Mouse (Mus musculus) CD4-positive helper T cell, adult 2 months (primary cell): Measurements from ENCODE around the gene Rad23b.
"Not testable (repeated sequence)": the region's sequence is repeated elsewhere in the genome, so short reads cannot be mapped to it uniquely, and the experiment has no call there.

Experiments
- DNase-seq: peaks from one replicate; pipeline ENCODE4 v3.0.0-alpha.2; 2012; ENCODE audit warnings: low read depth, missing footprints, low spot score

The Rad23b gene

DNA sequence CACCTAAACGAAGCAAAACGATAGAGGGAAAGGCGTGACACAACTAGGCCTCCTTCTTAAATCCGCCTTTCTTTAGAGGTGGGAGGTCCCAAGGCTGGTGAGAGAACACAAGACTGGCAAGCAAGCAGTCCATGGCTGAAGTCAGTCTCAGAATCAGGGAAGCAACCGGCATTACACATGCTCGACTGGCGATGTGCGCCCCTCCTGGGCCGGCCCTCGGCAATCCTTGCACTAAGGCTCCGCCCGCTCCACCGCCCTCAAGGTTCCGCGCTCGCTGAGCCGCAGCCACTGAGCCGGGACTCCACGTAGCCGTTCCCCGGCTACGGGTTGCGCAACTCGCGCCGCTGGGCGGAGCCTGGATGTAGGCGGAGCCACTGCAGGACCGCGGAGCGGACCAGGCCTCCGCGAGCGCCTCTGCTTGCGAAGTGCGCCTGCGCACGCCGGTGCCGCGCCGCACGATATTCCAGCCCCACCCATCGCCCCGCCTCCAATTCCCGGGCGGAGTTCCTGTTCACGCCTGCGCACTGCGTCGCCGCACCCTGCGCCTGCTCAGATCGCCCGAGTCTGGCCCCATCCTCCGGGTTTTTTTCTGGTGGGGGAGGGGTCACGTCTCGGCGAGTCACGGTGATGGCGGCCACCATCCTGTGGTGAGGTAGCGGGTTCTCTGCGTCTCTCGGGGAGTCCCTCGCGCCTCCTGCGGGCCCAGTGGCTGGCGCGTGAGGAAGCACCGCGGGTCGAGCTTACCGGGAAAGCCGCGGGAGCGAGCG is at the start of gene Rad23b:
Gene Rad23b (plus strand): TSS at position 592 of the 767 bp plus-strand sequence.
- DNase-seq = peak; percentile 100

DNA sequence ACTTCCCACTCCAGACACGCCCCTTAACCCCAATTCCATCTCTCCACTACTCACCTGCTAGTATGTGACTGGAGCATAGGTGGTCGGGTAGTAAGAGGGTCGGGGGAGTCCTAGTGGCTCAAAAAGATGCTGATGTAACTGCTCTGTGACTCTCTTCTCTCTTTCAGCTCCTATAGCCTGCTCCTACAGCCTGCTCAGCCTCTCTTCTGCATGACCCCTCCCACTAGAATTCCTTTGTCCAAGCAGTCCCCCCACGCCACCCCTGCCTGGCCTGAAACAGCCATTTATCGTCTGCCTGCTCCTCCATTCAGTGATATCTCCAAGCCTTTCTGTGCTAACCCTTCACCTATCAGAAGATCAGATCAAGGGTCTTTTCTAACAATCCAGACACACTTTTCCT is 45.7 kb upstream of the Rad23b start:
- no peak for DNase-seq

DNA sequence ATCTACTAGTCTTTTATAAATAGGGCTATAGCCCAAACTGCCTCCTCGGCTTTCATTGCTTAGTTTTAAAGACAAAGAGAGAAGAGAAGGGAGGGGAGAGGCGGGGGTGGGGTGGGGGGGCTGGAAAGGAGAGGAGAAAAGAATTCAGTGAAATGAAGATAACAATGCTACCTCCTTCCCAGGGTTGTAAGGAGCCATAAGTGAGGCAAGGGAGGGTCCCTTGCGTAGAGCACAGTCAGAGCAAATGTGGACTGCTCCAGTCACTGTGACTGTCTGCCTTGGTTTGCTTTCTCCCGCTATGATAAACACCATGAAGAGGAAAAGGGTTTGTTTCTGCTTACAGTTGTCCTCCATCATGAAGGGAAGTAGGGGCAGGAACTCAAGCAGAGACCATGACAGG is 43.2 kb upstream of the Rad23b start:
- no peak for DNase-seq

DNA sequence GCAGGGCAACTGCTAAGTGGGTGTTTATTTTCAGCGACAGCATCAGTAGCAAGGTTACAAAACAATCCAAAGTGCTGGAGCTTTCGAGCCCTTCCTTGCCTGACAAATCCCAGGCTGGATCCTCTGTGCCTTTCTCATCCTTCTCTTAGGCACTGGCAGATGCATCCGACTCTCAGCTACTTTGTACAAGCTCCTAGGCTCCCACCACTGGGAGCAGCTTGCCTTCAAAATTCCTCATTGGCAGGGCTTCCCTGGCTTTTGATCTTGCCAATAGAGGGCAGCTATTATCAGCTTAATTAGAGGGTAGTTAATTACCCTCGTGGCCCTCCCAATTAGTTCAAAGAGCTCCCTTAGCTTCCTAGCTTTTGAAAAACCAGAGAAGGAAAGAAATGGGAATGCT is 33.1 kb upstream of the Rad23b start:
- no peak for DNase-seq

DNA sequence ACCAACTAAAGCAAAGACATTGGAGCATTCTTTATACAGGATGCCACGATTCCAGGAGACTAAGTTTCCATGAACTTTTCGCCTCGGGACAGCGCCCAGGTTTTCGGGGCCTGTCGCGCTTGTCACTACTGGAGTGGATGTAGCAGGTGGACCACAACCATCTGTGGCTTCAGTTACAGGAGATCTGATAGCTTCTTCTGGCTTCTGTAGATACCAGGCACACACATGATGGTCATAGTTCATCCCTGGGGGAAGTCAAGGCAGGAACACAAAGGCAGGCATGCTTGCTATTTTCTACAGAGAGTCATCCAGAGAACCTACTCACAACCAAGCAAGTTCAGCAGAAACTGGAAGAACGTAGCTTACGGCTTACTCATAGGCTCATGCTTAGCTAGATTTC is 31.5 kb upstream of the Rad23b start:
- not testable (repeated sequence) for DNase-seq

DNA sequence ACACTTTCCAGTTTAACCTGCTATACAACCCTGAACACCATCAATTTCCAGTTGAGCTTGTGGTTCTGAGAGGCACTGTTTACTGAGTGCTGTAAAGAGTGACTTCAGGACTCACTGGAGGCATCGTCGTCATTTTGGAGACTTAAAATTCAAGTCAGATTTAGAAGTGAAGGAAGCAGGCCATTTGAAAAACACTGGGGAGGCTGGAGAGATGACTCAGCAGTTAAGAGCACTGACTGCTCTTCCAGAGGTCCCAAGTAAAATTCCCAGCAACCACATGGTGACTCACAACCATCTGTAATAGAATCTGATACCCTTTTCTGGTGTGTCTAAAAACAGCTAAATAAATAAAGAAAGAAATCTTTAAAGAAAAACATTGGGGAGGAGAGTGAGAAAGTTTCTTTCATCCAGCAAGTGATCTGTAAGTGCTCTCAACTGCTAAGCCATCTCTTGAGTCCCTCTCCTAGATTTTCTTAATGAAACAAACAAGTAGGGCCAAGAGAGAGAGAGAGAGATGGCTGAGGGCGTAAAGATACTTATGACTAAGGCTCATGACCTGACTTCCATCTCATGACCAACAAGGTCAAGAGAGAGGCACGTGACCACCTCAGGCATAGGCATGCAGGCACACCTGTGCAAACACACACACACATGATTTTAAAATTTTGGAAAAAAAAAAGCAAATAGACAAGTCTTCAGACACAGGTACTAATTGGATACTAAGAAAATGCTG is 23.9 kb upstream of the Rad23b start:
- DNase-seq = no peak

DNA sequence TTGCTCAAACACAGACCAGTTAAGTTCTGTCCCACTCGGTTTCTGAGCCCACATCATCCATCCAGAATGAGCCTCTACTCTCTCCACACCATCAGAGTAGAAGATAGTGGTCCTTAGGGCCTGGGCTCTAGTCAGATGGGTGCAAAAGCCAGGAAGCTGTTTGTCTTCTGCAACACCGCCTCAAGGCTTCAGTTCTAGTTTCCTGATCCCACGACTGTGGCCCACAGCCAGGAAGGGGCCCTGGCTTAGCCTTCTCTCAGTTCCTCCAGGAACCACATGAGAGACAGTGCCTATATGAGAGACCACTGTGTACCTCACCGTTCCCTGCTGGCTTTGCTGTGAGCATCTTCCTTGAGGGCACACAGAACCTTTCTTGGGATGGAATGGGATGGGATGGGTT is 22.3 kb upstream of the Rad23b start:
- no peak for DNase-seq

DNA sequence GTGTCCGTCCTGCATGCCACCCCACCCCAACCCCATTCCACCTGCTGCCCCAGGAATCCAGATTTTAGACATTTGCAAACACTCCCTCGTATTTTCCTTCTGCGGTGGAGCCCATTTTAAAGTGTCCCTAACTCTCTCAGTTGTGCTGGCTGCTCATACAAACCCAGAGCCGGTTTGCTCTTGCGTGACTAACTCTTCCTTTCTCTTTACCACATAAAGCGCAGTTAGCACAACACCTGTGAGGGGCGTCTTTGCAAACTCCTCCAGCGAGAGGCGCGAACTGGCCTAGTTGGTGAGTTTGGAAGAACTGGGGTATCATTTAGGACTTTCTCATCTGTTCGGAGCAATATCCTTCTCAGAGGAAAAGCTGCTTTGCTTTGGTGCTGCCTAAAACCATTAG is 21.4 kb upstream of the Rad23b start:
- DNase-seq = no peak

DNA sequence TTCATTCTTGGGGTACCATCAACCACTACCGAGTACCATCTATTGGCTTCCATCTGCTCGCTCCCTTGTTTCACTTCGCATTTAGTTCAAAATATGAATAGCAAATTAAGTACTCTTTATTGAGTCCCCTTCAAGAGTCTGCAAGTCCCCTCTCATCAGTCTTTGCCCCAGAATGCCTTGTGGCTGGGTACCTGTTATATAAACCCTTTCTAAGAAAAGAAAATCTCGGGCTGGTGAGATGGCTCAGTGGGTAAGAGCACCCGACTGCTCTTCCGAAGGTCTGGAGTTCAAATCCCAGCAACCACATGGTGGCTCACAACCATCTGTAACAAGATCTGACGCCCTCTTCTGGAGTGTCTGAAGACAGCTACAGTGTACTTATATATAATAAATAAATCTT is 20.9 kb upstream of the Rad23b start:
- not testable (repeated sequence) for DNase-seq

DNA sequence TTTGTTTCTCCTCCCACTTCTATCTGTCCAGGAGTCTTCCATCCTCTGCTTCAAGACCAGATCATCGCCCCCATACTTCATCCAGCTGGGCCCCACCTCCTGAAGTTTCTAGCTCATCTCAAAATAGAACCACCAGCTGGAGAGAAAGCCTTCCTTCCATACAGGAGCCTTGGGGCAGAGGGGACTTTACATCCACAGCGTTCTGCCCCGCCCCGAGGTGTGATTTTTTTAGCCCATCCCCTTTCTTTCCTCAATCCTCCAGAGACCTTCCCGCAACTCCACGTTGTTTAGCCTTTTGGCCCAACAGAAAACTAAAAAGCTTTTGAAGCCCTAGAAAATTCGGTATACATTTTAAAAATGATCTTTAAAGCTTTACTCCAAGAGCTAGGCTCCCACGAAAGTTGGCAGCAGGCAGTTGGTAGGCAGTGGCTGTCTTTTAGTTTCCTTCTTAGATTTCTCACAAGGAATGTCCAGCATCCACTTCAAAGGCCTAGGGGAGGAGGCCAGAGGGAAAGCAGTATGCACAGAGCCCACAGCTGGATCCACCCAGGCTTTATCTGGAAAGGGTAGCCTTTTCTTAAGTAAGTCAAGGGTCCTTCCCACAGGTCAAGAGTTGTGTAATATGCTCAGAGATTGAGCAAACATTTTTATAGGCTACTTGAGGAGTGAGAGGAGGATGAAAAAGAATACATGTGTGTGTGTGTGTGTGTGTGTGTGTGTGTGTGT is 20.1 kb upstream of the Rad23b start:
- DNase-seq = no peak

DNA sequence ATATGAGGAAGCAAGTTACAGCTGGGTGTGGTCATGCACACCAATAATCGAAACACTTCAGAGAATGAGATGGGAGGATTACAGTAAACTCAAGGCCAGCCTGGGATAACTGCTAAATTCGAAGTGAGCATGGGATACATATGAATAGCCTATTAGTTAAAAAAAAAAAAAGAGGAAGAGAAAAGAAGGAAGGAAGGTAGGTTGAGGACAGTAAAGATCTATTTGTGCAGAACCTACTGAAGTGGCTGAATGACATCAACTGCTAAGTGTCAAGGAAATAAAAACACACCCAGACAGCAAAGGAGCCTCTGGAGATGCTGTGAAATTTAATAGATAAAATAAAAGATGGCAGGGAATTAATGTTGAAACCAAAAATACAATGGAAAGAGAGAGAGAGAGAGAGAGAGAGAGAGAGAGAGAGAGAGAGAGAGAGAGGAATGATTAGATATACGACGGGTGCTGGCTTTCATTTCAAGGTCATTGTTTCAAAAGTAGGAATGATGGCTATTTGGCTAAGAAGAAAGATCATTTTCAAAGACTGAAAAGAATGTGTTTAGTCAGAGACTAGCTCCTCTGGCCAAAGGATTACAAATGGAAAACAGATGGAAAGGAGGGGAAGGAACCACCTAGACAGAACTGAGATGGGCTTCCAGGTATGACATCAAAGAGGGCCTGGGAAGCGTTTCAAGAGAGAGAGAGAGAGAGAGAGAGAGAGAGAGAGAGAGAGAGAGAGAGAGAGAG is 14.6 kb upstream of the Rad23b start:
- DNase-seq = no peak

DNA sequence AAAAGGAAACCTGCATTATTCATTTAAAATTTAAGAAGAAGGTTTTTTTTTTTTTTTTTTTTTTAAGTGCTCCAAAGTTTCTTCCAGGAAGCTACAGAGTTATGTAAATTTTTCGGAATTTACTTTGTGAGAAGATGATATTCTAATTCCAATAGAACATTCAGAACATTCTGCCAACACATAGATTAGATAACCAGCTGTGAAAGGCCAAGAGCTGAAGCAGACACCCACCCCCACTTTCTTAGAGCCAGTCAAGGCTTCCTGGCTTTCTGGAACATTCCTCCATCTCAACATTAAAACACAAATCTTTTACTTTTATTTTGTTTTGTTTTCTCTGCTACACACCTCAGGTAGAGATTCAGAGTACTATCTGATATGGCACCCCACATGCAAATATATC is 10.9 kb upstream of the Rad23b start:
- DNase-seq = no peak

DNA sequence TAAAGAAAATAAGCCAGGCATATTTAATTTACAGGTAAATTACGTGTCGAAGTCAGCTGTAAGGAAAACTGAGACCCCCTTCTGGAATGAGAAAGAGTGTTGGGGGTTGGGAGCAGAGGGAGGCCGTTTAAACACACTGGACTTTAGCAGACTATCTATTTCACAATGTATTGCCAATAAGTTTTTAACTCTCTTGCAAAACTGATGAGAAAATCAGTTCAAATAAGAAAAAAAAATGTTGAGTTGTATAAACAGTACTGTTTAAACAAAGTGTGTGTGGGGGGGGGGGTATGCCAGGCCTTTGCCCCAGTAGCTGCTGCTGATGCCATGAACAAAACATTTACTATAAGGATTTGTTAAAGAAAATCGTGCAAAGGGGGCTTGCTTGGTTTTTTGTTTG is 10.5 kb upstream of the Rad23b start:
- DNase-seq = no peak

DNA sequence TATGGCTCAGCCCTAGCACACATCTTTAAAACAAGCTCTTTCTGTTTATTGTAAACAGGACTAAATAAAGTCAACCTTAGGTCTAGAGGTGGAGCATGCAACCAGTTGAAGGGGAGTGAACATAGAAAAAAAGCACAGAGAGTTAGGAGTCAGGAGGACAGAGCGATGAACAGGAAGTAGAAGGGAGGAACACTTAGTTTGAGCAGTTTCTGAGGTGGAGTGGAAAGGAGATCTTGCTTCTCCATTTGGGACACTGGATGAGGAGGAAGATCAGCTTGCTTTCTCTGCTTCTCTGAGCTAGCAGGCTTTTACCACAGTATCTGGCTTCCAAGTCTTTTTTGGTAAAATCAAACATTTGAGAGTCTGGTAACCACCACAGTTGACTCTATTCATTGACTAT is 8.0 kb upstream of the Rad23b start:
- no peak for DNase-seq

DNA sequence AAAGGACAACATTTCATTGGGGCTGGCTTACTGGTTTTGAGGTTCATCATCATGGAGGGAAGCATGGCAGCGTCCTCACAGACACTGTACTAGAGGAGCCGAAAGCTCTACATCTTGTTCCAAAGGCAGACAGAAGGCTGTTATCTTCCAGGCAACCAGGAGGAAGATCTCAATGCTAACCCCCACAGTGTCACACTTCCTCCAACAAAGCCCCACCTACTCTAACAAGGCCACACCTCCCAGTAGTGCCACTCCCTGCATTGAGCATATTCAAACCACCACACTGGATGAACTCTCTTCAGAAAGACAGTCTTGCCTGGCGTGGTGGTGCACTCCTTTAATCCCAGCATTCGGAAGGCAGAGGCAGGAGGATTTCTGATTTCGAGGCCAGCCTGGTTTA is 7.2 kb upstream of the Rad23b start:
- DNase-seq = peak; percentile 67

DNA sequence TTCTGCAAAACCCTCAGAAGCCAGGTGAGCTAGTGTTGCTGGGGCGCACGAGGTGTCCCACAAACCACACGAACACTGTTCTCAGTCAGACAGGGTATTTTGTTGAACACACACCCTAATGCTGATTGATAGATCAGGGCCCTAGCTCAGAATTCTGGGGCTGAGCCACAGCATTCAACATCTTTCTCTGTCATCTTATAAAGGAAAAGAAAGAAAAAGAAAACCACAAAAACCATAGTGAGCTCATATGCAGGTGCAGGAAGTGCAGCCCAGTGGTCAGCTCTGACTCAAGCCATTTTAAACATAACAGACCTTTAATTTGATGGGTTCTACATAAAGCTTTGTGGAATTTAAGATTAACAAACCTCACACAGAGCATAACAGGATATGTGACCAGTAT is 6.6 kb upstream of the Rad23b start:
- peak; percentile 76 for DNase-seq

DNA sequence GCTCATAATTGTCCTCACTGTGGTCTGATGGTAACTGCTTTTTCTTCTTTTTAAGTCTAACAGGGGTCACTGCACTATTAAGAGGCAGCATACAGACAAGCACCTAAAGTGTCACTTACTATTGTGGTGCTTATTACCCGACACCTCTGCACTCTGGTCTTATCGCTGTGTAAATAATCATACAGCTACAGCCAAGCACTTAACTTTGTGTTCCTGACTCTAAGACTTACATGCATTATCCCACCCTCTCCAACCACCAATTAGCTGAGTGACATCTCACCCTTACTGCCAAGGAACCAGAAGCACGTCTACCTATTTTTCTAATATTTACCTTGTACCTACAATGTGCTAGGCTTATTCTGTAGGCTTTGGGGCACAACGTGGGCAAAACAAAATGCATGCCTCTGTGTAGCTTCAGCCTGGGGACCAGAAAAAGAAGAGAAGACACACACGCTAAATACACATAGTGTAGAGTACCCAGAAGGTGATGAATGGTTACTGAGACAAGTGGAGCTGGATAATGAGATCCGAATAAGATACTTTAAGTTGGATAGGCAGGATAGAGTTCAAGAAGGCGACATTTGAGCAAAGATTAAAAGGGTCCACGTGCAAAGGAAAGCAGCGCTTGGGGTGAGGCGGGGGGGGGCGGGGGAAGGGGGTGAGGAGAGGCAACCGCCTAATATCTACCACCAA is 938 bp upstream of the Rad23b start:
- DNase-seq = no peak

DNA sequence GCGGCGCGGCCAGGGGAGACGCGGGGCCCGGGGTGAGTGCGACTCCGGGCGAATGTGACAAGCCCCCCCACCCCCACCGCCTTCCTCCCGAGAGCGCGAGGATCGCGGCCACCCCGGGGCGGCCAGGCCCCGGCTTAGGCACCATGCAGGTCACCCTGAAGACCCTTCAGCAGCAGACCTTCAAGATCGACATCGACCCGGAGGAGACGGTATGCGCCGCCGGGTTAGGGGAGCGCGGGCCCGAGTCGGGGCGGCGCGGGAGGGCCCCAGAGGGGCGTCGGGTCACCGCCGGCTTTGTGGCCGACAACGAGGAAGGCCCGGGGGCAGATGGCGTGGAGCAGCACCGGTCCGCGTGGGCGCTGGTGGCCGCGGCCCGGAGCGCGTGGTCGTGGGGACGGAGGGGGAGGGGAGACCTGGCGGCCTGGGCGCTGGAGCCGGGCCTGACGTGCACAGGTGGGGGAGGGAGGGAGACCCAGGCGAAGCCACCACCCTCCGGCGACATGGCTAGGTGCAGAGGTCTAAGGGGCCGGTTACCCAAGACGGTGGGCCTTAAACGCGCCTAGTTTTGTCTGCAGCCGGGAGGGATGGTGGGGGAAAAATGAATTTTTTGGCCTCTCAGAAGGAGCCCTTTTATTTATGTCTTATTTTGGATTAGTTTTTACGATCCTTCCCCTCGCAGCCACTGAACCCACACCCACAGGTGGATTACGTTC is 532 bp downstream of the Rad23b start:
- DNase-seq = peak; percentile 76

DNA sequence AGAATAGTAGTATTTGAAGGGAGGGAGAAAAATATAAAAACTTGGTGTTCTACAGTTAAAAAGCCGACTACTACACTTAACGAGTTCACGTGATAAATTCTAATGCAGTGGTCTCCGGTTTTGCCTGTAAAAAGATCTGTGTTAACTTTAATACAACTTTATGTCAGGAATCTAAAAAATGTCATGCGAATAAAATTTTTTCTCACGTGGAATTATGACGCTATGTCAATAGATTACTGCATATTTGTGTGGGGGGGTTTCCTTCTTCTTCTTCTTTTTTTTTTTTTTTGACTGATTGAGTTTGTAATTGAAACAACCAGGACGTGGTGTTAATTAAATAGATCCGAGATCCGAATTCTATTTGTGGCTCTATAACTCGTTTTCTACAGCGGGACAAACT is 1.2 kb downstream of the Rad23b start:
- no peak for DNase-seq

DNA sequence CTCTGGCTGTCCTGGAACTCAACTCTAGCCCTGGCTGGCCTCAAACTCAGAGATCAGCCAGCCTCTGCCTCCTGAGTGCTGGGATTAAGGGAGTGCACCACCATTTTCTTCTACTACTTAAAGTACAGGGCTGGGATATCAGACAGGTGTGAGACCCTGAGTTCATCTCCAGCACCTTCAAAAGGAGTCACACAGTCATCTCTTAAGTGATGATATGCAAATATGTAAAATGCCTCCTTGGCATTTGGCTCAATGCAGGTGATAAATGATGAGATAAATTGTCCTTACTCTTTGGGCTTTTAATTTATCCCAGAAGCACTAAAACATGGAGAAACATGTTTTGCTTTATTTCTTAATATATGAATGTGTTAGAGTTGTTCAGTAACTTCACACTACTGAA is 2.0 kb downstream of the Rad23b start:
- no peak for DNase-seq

DNA sequence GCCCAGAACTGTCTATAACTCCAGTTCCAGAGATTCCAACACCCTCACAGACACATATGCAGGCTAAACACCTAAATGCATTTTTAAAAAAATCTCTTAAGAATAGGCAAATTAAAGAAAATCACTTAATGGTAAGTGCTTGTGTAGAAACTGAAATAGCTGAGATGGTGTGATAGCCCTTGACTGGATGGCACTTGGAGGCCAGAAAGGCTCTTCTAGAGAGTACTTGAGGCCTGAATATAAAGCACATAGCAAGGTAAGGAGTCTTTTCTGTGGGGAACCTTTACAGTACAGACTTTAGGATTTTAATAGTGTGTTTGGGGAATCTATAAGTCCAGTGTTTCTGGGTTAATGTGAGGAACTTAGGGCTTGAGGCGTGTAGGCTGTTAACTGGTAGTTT is 4.2 kb downstream of the Rad23b start:
- DNase-seq = no peak
